Mouse (Mus musculus): ENCODE data around the gene Psmd5.
"Not testable (repeated sequence)": the region's sequence is repeated elsewhere in the genome, so short reads cannot be mapped to it uniquely, and the experiment has no call there.

Gene Psmd5

GRCm38 (mm10) chr2:34895503-34896113 is 20.8 kb upstream of the Psmd5 start:
- DNase-seq = no peak

- no peak for DNase-seq
These were observed 19.2 kb upstream of the Psmd5 start for GRCm38 (mm10) chr2:34893950-34894349.

- no peak for DNase-seq
These were observed 9.4 kb upstream of the Psmd5 start for GRCm38 (mm10) chr2:34884186-34884585.

GRCm38 (mm10) chr2:34883190-34883589 is 8.4 kb upstream of the Psmd5 start:
- DNase-seq = no peak

- DNase-seq = no peak
These were observed 8.0 kb upstream of the Psmd5 start for GRCm38 (mm10) chr2:34882757-34883156.

GRCm38 (mm10) chr2:34880054-34880453 is 5.3 kb upstream of the Psmd5 start:
- no peak for DNase-seq

- DNase-seq = no peak
These were observed 497 bp downstream of the Psmd5 start, which contains the start of gene Cutal for GRCm38 (mm10) chr2:34874271-34874670. TSS of gene Cutal (plus strand) at chr2:34874396.

- peak; percentile 88 to 93 for DNase-seq
These were observed 4.0 kb downstream of the Psmd5 start for GRCm38 (mm10) chr2:34870520-34871474.

- DNase-seq = peak in 1 of 2 experiments; percentile 6
These were observed 5.1 kb downstream of the Psmd5 start for GRCm38 (mm10) chr2:34869680-34870079.

GRCm38 (mm10) chr2:34857728-34858127 is 17.0 kb downstream of the Psmd5 start:
- no peak for DNase-seq

GRCm38 (mm10) chr2:34855265-34855664 is 19.5 kb downstream of the Psmd5 start:
- DNase-seq = no peak

GRCm38 (mm10) chr2:34847702-34848101 is 27.1 kb downstream of the Psmd5 start:
- no peak for DNase-seq

- no peak for DNase-seq
These were observed 31.4 kb downstream of the Psmd5 start for GRCm38 (mm10) chr2:34843211-34843939.

- no peak for DNase-seq
These were observed 33.1 kb downstream of the Psmd5 start for GRCm38 (mm10) chr2:34841706-34842105.

GRCm38 (mm10) chr2:34840143-34840542 is 34.6 kb downstream of the Psmd5 start:
- not testable (repeated sequence) for DNase-seq

- DNase-seq = no peak
These were observed 39.1 kb downstream of the Psmd5 start for GRCm38 (mm10) chr2:34835669-34836068.

- no peak for DNase-seq
These were observed 41.1 kb downstream of the Psmd5 start for GRCm38 (mm10) chr2:34833624-34834023.

- DNase-seq = not testable (repeated sequence)
These were observed 41.9 kb downstream of the Psmd5 start, which contains the start of gene Gm34653 for GRCm38 (mm10) chr2:34832766-34833457. TSS of gene Gm34653 (plus strand) at chr2:34833007.

- DNase-seq = not testable (repeated sequence)
These were observed 44.7 kb downstream of the Psmd5 start for GRCm38 (mm10) chr2:34830066-34830465.

GRCm38 (mm10) chr2:34828026-34828425 is 46.7 kb downstream of the Psmd5 start:
- no peak for DNase-seq

- no peak for DNase-seq
These were observed 47.2 kb downstream of the Psmd5 start for GRCm38 (mm10) chr2:34827591-34827990.

GRCm38 (mm10) chr2:34826460-34827231 is 48.1 kb downstream of the Psmd5 start:
- no peak for DNase-seq
